Mouse (Mus musculus): ENCODE measurements at regions not wholly inside any gene's neighbourhood (a gene's known extent, or its start where the extent isn't known, plus 50 kb on each side); places are given as distances from the start of the nearest gene placed in this dataset.

GRCm38 (mm10) chr7:89046405-89047217, 357.4 kb downstream of the Tmem135 start:
- WGBS = 61% methylated on average over 3 of the region's 3 CpGs
- no peaks in the 10 kb centered on the region for H3K27me3 ChIP-seq (replicated peaks; ENCODE audit: control insufficient read depth, insufficient read depth, low read length)
- H3K27ac ChIP-seq (replicated peaks; ENCODE audit: low read depth, low read length) = no peak overlapping the region
- no peaks in the 10 kb centered on the region for H3K9me3 ChIP-seq (ENCODE audit: control insufficient read depth, low read length)
- no peak overlapping the region for H3K4me2 ChIP-seq (ENCODE audit: low read depth, low read length)
- no peaks in the 10 kb centered on the region for H3K36me3 ChIP-seq (ENCODE audit: control insufficient read depth, insufficient read depth, low read length)
- ATAC-seq (ENCODE audit: low read depth) (no peak), DNase-seq (ENCODE audit: low spot score) (peak; percentile 25)
- H3K4me3 ChIP-seq (ENCODE audit: low read depth, low read length) = no peak overlapping the region
- H3K4me1 ChIP-seq (ENCODE audit: control insufficient read depth, insufficient read depth, low read length) = no peaks in the 10 kb centered on the region
- no peak overlapping the region for H3K9ac ChIP-seq (ENCODE audit: low read depth, low read length)

DNA sequence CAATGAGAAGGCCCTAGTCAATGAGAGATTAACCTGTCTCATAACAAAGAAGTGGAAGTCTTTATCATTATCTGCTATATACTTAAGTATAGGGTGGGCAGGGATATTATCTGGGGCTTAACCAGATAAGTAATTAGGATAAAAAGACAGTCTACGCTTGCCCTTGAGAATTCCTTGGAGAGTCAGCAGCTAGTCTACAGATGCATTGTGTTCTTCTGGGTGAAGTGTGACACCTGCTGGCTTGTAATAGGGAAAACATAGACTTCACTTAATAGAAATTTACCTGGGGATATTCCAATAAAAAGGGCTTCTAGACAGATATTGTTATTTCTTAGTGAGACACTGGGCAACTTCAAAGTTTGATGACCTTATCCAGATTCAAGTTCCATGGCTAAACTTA, 361.0 kb downstream of the Tmem135 start:
- H3K27ac ChIP-seq (replicated peaks; ENCODE audit: low read depth, low read length) = no peak overlapping the region
- H3K4me1 ChIP-seq (ENCODE audit: control insufficient read depth, insufficient read depth, low read length) = no peaks in the 10 kb centered on the region
- ATAC-seq (ENCODE audit: low read depth) = no peak
- 38% methylated on average over 1 of the region's 1 CpGs for WGBS
- H3K9me3 ChIP-seq (ENCODE audit: control insufficient read depth, low read length) = no peaks in the 10 kb centered on the region
- peak; percentile 44 for DNase-seq (ENCODE audit: low spot score)
- no peak overlapping the region for H3K9ac ChIP-seq (ENCODE audit: low read depth, low read length)
- H3K4me2 ChIP-seq (ENCODE audit: low read depth, low read length) = no peak overlapping the region
- no peaks in the 10 kb centered on the region for H3K36me3 ChIP-seq (ENCODE audit: control insufficient read depth, insufficient read depth, low read length)
- no peak overlapping the region for H3K4me3 ChIP-seq (ENCODE audit: low read depth, low read length)
- no peaks in the 10 kb centered on the region for H3K27me3 ChIP-seq (replicated peaks; ENCODE audit: control insufficient read depth, insufficient read depth, low read length)

- DNase-seq (ENCODE audit: low spot score) = no peak
- Histone ChIP-seq H3K4me1 (ENCODE audit: control insufficient read depth, insufficient read depth, low read length) (no peaks in the 10 kb centered on the region), H3K36me3 (ENCODE audit: control insufficient read depth, insufficient read depth, low read length) (no peaks in the 10 kb centered on the region), H3K4me2 (ENCODE audit: low read depth, low read length) (no peak overlapping the region), H3K27me3 (replicated peaks; ENCODE audit: control insufficient read depth, insufficient read depth, low read length) (no peaks in the 10 kb centered on the region), H3K9me3 (ENCODE audit: control insufficient read depth, low read length) (no peaks in the 10 kb centered on the region), H3K9ac (ENCODE audit: low read depth, low read length) (no peak overlapping the region), H3K4me3 (ENCODE audit: low read depth, low read length) (no peak overlapping the region), H3K27ac (replicated peaks; ENCODE audit: low read depth, low read length) (no peak overlapping the region)
- 81% methylated on average over 5 of the region's 5 CpGs for WGBS
- no peak for ATAC-seq (ENCODE audit: low read depth)
These were observed 362.7 kb downstream of the Tmem135 start for GRCm38 (mm10) chr7:89041287-89041686.

DNA sequence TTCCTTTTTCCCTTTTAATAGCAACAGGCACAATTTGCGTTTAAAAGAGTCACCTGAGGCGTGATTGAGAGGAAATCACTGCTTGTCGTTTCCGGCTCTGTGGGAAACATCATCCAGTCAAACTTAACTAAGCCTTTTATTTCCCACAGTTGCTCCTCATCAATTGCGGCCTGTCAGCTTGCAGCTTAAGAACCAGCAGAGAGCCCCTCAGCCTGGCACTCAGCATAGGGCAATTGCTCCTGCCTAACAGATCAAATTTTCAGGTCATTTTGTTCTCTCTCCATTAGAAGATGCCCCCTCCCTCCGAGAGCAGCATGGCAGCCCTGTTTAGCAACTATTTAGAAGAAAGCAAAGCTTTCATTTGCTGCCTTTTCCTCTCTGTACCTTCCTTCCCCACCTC, 363.9 kb downstream of the Tmem135 start:
- Histone ChIP-seq H3K4me2 (ENCODE audit: low read depth, low read length) (no peak overlapping the region), H3K9ac (ENCODE audit: low read depth, low read length) (no peak overlapping the region), H3K27ac (replicated peaks; ENCODE audit: low read depth, low read length) (no peak overlapping the region), H3K4me3 (ENCODE audit: low read depth, low read length) (no peak overlapping the region), H3K4me1 (ENCODE audit: control insufficient read depth, insufficient read depth, low read length) (no peaks in the 10 kb centered on the region), H3K9me3 (ENCODE audit: control insufficient read depth, low read length) (no peaks in the 10 kb centered on the region), H3K36me3 (ENCODE audit: control insufficient read depth, insufficient read depth, low read length) (no peaks in the 10 kb centered on the region), H3K27me3 (replicated peaks; ENCODE audit: control insufficient read depth, insufficient read depth, low read length) (no peaks in the 10 kb centered on the region)
- DNase-seq (ENCODE audit: low spot score) = peak; percentile 13
- no peak for ATAC-seq (ENCODE audit: low read depth)
- 40% methylated on average over 6 of the region's 6 CpGs for WGBS

- 62% methylated on average over 2 of the region's 2 CpGs for WGBS
- Histone ChIP-seq H3K4me3 (ENCODE audit: low read depth, low read length) (no peak overlapping the region), H3K27ac (replicated peaks; ENCODE audit: low read depth, low read length) (no peak overlapping the region), H3K27me3 (replicated peaks; ENCODE audit: control insufficient read depth, insufficient read depth, low read length) (no peaks in the 10 kb centered on the region), H3K4me2 (ENCODE audit: low read depth, low read length) (no peak overlapping the region), H3K9ac (ENCODE audit: low read depth, low read length) (no peak overlapping the region), H3K9me3 (ENCODE audit: control insufficient read depth, low read length) (no peaks in the 10 kb centered on the region), H3K4me1 (ENCODE audit: control insufficient read depth, insufficient read depth, low read length) (no peaks in the 10 kb centered on the region), H3K36me3 (ENCODE audit: control insufficient read depth, insufficient read depth, low read length) (no peaks in the 10 kb centered on the region)
- ATAC-seq (ENCODE audit: low read depth) (no peak), DNase-seq (ENCODE audit: low spot score) (no peak)
These were observed 368.7 kb downstream of the Tmem135 start for GRCm38 (mm10) chr7:89035138-89035996.

DNA sequence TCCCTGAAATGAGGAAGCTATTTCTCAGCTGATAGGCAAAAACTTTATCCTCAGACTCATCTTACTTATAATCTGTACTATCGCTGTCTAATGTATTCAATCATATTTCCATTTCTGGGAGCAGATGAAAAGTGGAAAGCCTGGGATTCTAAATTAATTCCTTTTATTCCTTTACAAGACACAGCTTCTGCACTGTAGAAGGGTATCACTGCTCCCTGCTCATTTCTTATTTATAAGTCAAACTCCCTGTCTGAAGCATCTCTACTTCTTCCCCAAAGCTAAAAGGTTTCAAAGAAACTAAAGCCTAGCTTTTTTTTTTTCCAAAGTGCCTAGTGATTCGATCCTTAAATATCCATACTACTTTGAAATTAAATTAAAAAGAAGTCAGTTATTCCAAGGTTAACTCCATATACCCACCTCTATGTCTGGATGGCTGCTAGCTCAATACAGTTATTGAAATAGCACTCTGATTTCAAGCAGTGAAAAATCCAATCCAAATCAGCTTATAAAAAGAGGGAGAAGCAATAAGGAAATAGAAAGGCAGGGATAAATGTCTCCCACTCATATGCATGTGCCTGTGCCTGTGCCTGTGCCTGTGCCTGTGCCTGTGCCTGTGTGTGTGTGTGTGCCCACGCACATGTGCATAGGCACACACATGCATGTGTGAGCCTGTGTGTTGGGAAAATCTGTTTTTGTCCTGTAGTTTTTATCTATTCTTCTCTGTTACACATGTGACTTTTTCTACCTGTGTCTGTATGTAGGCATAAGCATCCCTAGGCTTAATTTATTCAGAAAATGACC, 380.6 kb downstream of the Tmem135 start:
- H3K4me3 ChIP-seq (ENCODE audit: low read depth, low read length) = no peak overlapping the region
- DNase-seq (ENCODE audit: low spot score) (no peak), ATAC-seq (ENCODE audit: low read depth) (no peak)
- no peaks in the 10 kb centered on the region for H3K36me3 ChIP-seq (ENCODE audit: control insufficient read depth, insufficient read depth, low read length)
- no peak overlapping the region for H3K27ac ChIP-seq (replicated peaks; ENCODE audit: low read depth, low read length)
- no peaks in the 10 kb centered on the region for H3K4me1 ChIP-seq (ENCODE audit: control insufficient read depth, insufficient read depth, low read length)
- no peaks in the 10 kb centered on the region for H3K27me3 ChIP-seq (replicated peaks; ENCODE audit: control insufficient read depth, insufficient read depth, low read length)
- no peak overlapping the region for H3K9ac ChIP-seq (ENCODE audit: low read depth, low read length)
- no peaks in the 10 kb centered on the region for H3K9me3 ChIP-seq (ENCODE audit: control insufficient read depth, low read length)
- no peak overlapping the region for H3K4me2 ChIP-seq (ENCODE audit: low read depth, low read length)
- 81% methylated on average over 3 of the region's 3 CpGs for WGBS

- Histone ChIP-seq H3K9ac (ENCODE audit: low read depth, low read length) (no peak overlapping the region), H3K4me1 (ENCODE audit: control insufficient read depth, insufficient read depth, low read length) (no peaks in the 10 kb centered on the region), H3K27ac (replicated peaks; ENCODE audit: low read depth, low read length) (no peak overlapping the region), H3K4me3 (ENCODE audit: low read depth, low read length) (no peak overlapping the region), H3K27me3 (replicated peaks; ENCODE audit: control insufficient read depth, insufficient read depth, low read length) (no peaks in the 10 kb centered on the region), H3K9me3 (ENCODE audit: control insufficient read depth, low read length) (no peaks in the 10 kb centered on the region), H3K36me3 (ENCODE audit: control insufficient read depth, insufficient read depth, low read length) (no peaks in the 10 kb centered on the region), H3K4me2 (ENCODE audit: low read depth, low read length) (no peak overlapping the region)
- no peak for ATAC-seq (ENCODE audit: low read depth)
- no peak for DNase-seq (ENCODE audit: low spot score)
- 87% methylated on average over 4 of the region's 4 CpGs for WGBS
These were observed 405.1 kb downstream of the Tmem135 start for GRCm38 (mm10) chr7:88998815-88999392.

GRCm38 (mm10) chr7:88997815-88998477, 406.1 kb downstream of the Tmem135 start:
- DNase-seq (ENCODE audit: low spot score) = no peak
- Histone ChIP-seq H3K4me3 (ENCODE audit: low read depth, low read length) (no peak overlapping the region), H3K27ac (replicated peaks; ENCODE audit: low read depth, low read length) (no peak overlapping the region), H3K4me2 (ENCODE audit: low read depth, low read length) (no peak overlapping the region), H3K9me3 (ENCODE audit: control insufficient read depth, low read length) (no peaks in the 10 kb centered on the region), H3K27me3 (replicated peaks; ENCODE audit: control insufficient read depth, insufficient read depth, low read length) (no peaks in the 10 kb centered on the region), H3K9ac (ENCODE audit: low read depth, low read length) (no peak overlapping the region), H3K4me1 (ENCODE audit: control insufficient read depth, insufficient read depth, low read length) (no peaks in the 10 kb centered on the region), H3K36me3 (ENCODE audit: control insufficient read depth, insufficient read depth, low read length) (no peaks in the 10 kb centered on the region)
- 84% methylated on average over 3 of the region's 3 CpGs for WGBS
- no peak for ATAC-seq (ENCODE audit: low read depth)

All from embryonic facial prominence, embryonic 14.5 days (tissue).